Mouse (Mus musculus): ENCODE measurements around the gene Dctn1. TPM values are rescaled to one million over a fixed set of nuclear protein-coding genes. Genes with fewer than 3 reads are reported as not detected.
A peak's percentile ranks its signal among the peaks of the same experiment; 100 is the strongest.

Dctn1 gene
- polyA plus RNA-seq, 1 experiment from 2014 or later, result 75.0 TPM

DNA sequence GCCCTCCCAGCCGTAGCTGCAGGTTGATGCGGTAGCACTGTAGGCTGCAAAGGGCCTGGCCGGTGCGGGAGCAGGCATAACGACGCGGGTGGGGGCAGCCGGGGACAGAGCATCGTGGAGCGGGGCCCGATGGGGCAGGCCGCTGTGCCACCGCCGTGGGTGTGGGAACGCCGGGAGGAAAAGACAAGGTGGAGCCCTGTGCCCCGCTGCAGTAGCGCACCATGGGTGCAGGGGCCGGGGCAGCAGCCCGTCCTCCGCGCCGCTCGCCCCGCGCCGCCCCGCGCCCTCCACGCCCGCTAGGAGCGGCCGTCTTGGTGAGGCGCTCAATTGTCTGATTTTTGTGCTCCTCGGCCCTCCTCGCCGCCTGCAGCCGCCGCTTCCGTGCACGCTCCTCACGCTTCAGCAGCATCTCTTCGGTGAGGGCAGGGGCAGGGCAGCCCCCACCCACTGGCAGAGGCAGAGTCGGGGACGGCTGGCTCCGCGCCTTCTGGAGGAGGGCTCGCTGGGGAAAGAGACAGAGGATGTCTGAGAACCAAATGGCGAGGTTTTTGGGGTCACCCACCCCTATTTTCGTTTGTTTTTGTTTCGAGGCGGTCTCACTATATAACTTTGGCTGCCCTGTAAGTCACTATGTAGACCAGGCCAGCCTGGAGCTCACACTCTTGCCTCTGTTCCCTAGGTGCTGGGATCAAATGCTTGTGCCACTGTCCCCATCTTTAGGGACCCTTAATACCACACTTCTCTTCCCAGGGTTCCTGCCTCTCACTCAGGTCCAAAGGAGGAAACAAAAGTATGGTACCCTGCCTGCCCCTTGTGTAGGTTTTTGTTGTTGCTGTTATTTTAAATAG is 43.6 kb upstream of the Dctn1 start:
- ATAC-seq (ENCODE audit: low FRiP score, low TSS enrichment), result peak; percentile 17
- Histone ChIP-seq H3K4me3 (ENCODE audit: low read length) (peak overlapping the region; percentile 65), H3K4me1 (ENCODE audit: control insufficient read depth, insufficient read depth, low read length) (peaks cover 34% of the 10 kb centered on the region), H3K27ac (ENCODE audit: low read depth, low read length) (peak overlapping the region; percentile 98), H3K9ac (ENCODE audit: low read depth, low read length) (peak overlapping the region; percentile 77), H3K27me3 (ENCODE audit: control insufficient read depth, insufficient read depth, low read length) (no peaks in the 10 kb centered on the region), H3K4me2 (replicated peaks; ENCODE audit: low read depth, low read length) (peak overlapping the region; percentile 75), H3K9me3 (ENCODE audit: control insufficient read depth, low read length) (no peaks in the 10 kb centered on the region), H3K36me3 (ENCODE audit: control insufficient read depth, insufficient read depth, low read length) (peaks cover 27% of the 10 kb centered on the region)
- WGBS, result under 1% methylated on average over 40 of the region's 52 CpGs

DNA sequence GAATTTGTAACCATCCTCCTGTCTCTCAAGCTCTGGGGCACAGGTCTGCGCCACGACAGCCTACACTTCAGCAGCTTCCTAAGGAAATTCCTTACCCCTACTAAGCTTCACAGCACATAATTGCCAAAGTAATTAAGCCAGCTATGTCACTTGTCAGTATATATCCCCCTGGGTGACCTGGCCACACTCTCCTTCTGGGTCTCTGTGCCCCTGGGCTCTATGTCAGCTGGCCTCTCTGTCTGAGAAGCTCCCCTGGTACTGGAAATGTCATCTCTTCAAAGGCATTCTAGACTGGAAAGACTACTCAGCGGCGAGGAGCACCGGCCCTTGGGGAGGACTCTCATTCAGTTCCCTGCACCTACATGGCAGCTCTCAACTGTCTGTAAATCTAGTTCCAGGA is 42.8 kb upstream of the Dctn1 start:
- peaks cover 18% of the 10 kb centered on the region; the same call in 1 of the 2 replicates for H3K36me3 ChIP-seq (ENCODE audit: control insufficient read depth, insufficient read depth, low read length)
- H3K4me2 ChIP-seq (replicated peaks; ENCODE audit: low read depth, low read length), result peak overlapping the region; percentile 75
- H3K27ac ChIP-seq (ENCODE audit: low read depth, low read length), result peak overlapping the region; percentile 98; the same call in 1 of the 2 replicates
- peak overlapping the region; percentile 65; the same call in 1 of the 2 replicates for H3K4me3 ChIP-seq (ENCODE audit: low read length)
- no peaks in the 10 kb centered on the region for H3K9me3 ChIP-seq (ENCODE audit: control insufficient read depth, low read length)
- H3K4me1 ChIP-seq (ENCODE audit: control insufficient read depth, insufficient read depth, low read length), result peaks cover 34% of the 10 kb centered on the region
- ATAC-seq (ENCODE audit: low FRiP score, low TSS enrichment), result no peak
- H3K9ac ChIP-seq (ENCODE audit: low read depth, low read length), result peak overlapping the region; percentile 18; the same call in 1 of the 2 replicates
- 78% methylated on average over 5 of the region's 5 CpGs for WGBS
- no peaks in the 10 kb centered on the region for H3K27me3 ChIP-seq (ENCODE audit: control insufficient read depth, insufficient read depth, low read length)

DNA sequence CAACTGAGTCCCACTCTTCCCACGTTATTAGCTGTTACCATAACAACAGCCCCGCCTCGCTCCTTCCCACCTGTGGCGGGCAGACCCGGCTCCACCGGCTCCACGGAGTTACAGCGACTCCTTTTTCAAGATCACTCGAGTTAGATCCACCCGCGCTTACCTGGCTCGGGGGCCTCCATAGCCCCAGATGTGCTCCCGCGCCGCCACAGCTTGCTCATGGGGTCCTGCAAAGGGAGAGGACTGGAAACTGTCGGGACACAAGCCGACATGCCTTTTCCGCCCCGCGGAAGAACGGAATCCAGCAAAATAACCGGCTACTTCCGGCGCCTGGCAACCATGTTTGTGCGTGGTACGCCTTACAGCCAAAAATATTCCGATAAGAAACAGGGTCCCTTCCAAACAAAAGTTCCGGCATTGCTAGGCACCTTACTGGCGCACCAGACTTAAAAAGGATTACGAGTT is 40.8 kb upstream of the Dctn1 start:
- WGBS, result under 1% methylated on average over 30 of the region's 30 CpGs
- no peak; the same call in 1 of the 2 replicates for ATAC-seq (ENCODE audit: low FRiP score, low TSS enrichment)

DNA sequence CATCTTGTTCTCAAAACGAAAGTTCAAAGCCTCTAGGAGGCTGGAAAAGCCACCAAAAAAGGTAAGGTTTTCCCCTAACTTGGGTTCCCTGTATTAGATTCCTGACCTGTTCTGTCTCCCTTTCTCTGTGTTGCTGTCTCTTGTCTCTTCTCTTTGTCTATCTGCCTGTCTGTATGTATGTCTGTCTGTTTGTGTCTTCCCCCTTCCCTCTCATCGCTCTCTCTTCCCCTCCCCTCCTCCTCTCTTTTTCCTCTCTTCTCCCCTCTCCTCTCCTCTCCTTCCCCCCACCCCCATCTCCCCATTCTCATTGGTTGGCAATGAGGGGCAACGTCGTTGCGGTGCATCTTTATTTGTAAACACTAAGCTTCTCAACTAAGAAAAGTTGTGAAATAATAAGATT is 40.4 kb upstream of the Dctn1 start, which contains the start of gene Ino80b:
TSS of gene Ino80b (minus strand) at position 101 of the 400 bp plus-strand sequence.
- Histone ChIP-seq H3K4me3 (ENCODE audit: low read length) (peak within 1 kb of the TSS; percentile 59), H3K4me2 (replicated peaks; ENCODE audit: low read depth, low read length) (peak within 1 kb of the TSS; percentile 78), H3K9me3 (ENCODE audit: control insufficient read depth, low read length) (no peaks in the 10 kb centered on the region), H3K36me3 (ENCODE audit: control insufficient read depth, insufficient read depth, low read length) (no peaks in the 10 kb centered on the region), H3K27me3 (ENCODE audit: control insufficient read depth, insufficient read depth, low read length) (no peaks in the 10 kb centered on the region), H3K9ac (ENCODE audit: low read depth, low read length) (peak within 1 kb of the TSS; percentile 59), H3K27ac (ENCODE audit: low read depth, low read length) (peak within 1 kb of the TSS; percentile 43; the same call in 1 of the 2 replicates), H3K4me1 (ENCODE audit: control insufficient read depth, insufficient read depth, low read length) (peaks cover 20% of the 10 kb centered on the region)
- WGBS, result 27% methylated on average over 5 of the region's 5 CpGs
- ATAC-seq (ENCODE audit: low FRiP score, low TSS enrichment), result no peak

More for the DNA sequence above, 40.8 kb upstream of the Dctn1 start:
- Histone ChIP-seq H3K27ac (ENCODE audit: low read depth, low read length) (peak overlapping the region; percentile 43; the same call in 1 of the 2 replicates), H3K4me3 (ENCODE audit: low read length) (peak overlapping the region; percentile 59), H3K9me3 (ENCODE audit: control insufficient read depth, low read length) (no peaks in the 10 kb centered on the region), H3K9ac (ENCODE audit: low read depth, low read length) (peak overlapping the region; percentile 59), H3K4me1 (ENCODE audit: control insufficient read depth, insufficient read depth, low read length) (peaks cover 25% of the 10 kb centered on the region), H3K27me3 (ENCODE audit: control insufficient read depth, insufficient read depth, low read length) (no peaks in the 10 kb centered on the region), H3K36me3 (ENCODE audit: control insufficient read depth, insufficient read depth, low read length) (no peaks in the 10 kb centered on the region), H3K4me2 (replicated peaks; ENCODE audit: low read depth, low read length) (peak overlapping the region; percentile 78)

DNA sequence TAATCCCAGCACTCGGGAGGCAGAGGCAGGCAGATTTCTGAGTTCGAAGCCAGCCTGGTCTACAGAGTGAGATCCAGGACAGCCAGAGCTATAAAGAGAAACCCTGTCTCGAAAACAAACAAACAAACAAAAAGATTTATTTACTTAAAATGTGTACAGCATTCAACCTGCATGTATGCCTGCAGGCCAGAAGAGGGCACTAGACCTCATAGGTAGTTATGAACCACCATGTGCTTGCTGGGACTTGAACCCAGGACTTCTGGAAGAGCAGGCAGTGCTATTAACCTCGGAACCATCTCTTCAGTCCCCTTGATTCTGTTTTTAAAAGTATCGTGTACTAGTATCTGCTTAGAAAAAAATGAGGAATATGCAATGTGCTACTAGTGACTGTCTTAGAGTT is 38.3 kb upstream of the Dctn1 start:
- ATAC-seq (ENCODE audit: low FRiP score, low TSS enrichment), result no peak
- Histone ChIP-seq H3K9ac (ENCODE audit: low read depth, low read length) (no peak overlapping the region), H3K36me3 (ENCODE audit: control insufficient read depth, insufficient read depth, low read length) (no peaks in the 10 kb centered on the region), H3K4me2 (replicated peaks; ENCODE audit: low read depth, low read length) (no peak overlapping the region), H3K27me3 (ENCODE audit: control insufficient read depth, insufficient read depth, low read length) (no peaks in the 10 kb centered on the region), H3K4me3 (ENCODE audit: low read length) (no peak overlapping the region), H3K4me1 (ENCODE audit: control insufficient read depth, insufficient read depth, low read length) (peaks cover 21% of the 10 kb centered on the region), H3K9me3 (ENCODE audit: control insufficient read depth, low read length) (no peaks in the 10 kb centered on the region), H3K27ac (ENCODE audit: low read depth, low read length) (no peak overlapping the region)
- WGBS, result 94% methylated on average over 5 of the region's 5 CpGs

DNA sequence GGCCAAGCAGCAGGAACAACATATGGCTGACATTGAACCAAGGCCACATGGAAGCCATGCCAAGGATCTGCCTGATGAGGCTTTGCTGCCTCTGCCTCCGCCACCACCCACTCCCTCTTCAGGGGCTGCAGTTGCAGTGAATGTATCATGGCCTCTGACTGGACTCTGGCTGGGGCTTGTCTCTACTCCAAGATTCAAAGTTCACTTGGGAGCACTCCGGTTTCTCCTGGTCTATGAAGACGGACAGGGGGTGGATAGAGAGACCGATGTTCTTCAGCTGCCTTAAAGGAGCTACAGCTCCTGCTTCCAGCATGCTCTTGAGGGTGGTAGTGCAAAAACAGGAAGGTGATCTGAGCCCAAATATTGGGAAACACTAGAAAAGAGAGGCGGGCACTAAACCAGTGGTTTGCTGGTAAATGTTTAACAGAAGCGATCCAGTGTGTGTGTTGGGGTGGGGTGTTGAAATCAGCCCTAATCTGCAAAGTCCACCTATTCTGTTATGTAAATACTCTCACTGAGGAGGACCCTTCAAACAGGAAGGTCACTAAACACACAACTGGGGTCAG is 34.2 kb upstream of the Dctn1 start:
- no peak for ATAC-seq (ENCODE audit: low FRiP score, low TSS enrichment)
- no peak overlapping the region for H3K4me2 ChIP-seq (replicated peaks; ENCODE audit: low read depth, low read length)
- peak overlapping the region; percentile 69; the same call in 1 of the 2 replicates for H3K27ac ChIP-seq (ENCODE audit: low read depth, low read length)
- no peaks in the 10 kb centered on the region for H3K9me3 ChIP-seq (ENCODE audit: control insufficient read depth, low read length)
- H3K27me3 ChIP-seq (ENCODE audit: control insufficient read depth, insufficient read depth, low read length), result no peaks in the 10 kb centered on the region
- no peak overlapping the region for H3K9ac ChIP-seq (ENCODE audit: low read depth, low read length)
- WGBS, result 60% methylated on average over 6 of the region's 6 CpGs
- H3K4me3 ChIP-seq (ENCODE audit: low read length), result no peak overlapping the region
- no peaks in the 10 kb centered on the region for H3K36me3 ChIP-seq (ENCODE audit: control insufficient read depth, insufficient read depth, low read length)
- H3K4me1 ChIP-seq (ENCODE audit: control insufficient read depth, insufficient read depth, low read length), result peaks cover 20% of the 10 kb centered on the region

DNA sequence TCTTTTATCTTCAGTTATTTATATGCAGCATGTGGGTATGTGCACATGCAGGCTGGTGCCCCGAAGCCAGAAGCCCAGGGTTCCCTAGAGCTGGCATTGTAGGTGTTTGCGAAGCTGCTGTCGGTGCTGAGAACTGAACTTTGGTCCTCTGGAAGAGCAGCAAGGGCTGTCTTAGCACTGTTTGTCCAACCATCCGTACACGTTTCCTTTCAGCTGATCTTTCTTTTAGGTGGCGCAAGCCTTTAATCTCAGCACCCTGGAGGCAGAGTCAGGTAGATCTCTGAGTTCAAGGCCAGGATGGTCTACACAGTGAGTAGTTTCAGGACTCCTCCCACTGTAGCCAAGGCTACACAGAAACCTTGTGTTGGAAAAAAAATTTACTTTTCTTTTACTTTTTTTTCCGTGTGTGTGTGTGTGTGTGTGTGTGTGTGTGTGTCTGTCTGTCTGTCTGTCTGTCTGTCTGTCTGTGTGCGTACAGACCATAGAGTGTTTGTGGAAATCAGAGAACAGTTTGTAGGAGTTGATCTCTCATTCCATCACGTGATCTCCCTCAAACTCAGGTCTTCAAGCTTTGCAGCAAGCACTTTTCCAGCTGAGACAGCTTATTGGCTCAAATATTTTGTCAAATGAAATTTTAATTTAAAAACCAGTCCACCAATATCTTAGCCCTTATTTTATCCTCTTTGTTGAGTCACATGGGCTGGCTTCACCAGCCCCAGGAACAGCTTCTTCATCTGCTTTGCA is 33.4 kb upstream of the Dctn1 start:
- no peak overlapping the region for H3K27ac ChIP-seq (ENCODE audit: low read depth, low read length)
- no peak for ATAC-seq (ENCODE audit: low FRiP score, low TSS enrichment)
- H3K4me1 ChIP-seq (ENCODE audit: control insufficient read depth, insufficient read depth, low read length), result peaks cover 20% of the 10 kb centered on the region
- no peaks in the 10 kb centered on the region for H3K27me3 ChIP-seq (ENCODE audit: control insufficient read depth, insufficient read depth, low read length)
- H3K4me3 ChIP-seq (ENCODE audit: low read length), result no peak overlapping the region
- H3K9ac ChIP-seq (ENCODE audit: low read depth, low read length), result no peak overlapping the region
- WGBS, result 88% methylated on average over 9 of the region's 9 CpGs
- H3K36me3 ChIP-seq (ENCODE audit: control insufficient read depth, insufficient read depth, low read length), result no peaks in the 10 kb centered on the region
- no peak overlapping the region for H3K4me2 ChIP-seq (replicated peaks; ENCODE audit: low read depth, low read length)
- H3K9me3 ChIP-seq (ENCODE audit: control insufficient read depth, low read length), result no peaks in the 10 kb centered on the region

DNA sequence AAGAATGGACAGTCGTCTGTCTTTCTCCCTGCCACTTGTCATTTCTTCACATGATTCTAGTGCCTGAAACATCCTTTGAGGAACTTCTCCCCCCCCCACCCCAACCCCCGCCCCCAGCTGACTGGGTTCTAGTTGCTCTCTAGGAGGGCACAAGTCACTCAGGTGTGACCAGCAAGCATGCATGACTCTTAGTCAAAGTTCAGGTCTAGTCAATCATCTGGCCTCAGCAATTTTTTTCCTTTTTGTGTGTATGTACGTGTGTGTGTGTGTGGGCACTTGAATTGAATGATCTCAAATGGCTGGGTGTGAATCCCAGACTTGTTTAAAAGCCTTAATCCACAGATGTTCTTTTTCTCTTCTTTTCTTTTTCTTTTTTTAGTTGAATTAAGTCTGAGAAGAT is 31.5 kb upstream of the Dctn1 start:
- Histone ChIP-seq H3K27ac (ENCODE audit: low read depth, low read length) (no peak overlapping the region), H3K9ac (ENCODE audit: low read depth, low read length) (no peak overlapping the region), H3K9me3 (ENCODE audit: control insufficient read depth, low read length) (no peaks in the 10 kb centered on the region), H3K4me3 (ENCODE audit: low read length) (no peak overlapping the region), H3K36me3 (ENCODE audit: control insufficient read depth, insufficient read depth, low read length) (no peaks in the 10 kb centered on the region; the same call in 1 of the 2 replicates), H3K4me2 (replicated peaks; ENCODE audit: low read depth, low read length) (no peak overlapping the region), H3K27me3 (ENCODE audit: control insufficient read depth, insufficient read depth, low read length) (no peaks in the 10 kb centered on the region), H3K4me1 (ENCODE audit: control insufficient read depth, insufficient read depth, low read length) (peaks cover 34% of the 10 kb centered on the region)
- no peak for ATAC-seq (ENCODE audit: low FRiP score, low TSS enrichment)
- 68% methylated on average over 3 of the region's 3 CpGs for WGBS

Data from kidney, embryonic 14.5 days (tissue).